Comparison of ENCODE assay signal across 34 mouse cellular contexts in genomic region chr2:118680926-118681325, GRCm38 (mm10). TPM values are rescaled to one million over a fixed set of nuclear protein-coding genes. Genes with fewer than 3 reads are reported as not detected.
"Had no signal": no experiment of that assay in that cellular context is flagged by ENCODE, and none has a peak within 500 bp of the region (broad histone marks: within the 10 kb centered on the region; RNA-seq: fewer than 3 reads in every experiment).

No protein-coding gene starts in this region.

- ATAC-seq: liver, embryonic 12.5 days; liver, postnatal 0 days; midbrain, embryonic 13.5 days; midbrain, embryonic 15.5 days; midbrain, embryonic 16.5 days had no signal

- H3K4me2 ChIP-seq: limb, embryonic 12.5 days; limb, embryonic 13.5 days; limb, embryonic 15.5 days; liver, embryonic 11.5 days; liver, embryonic 12.5 days; liver, embryonic 13.5 days; liver, embryonic 15.5 days; lung, embryonic 14.5 days; lung, embryonic 15.5 days; midbrain, embryonic 11.5 days; midbrain, embryonic 12.5 days; midbrain, embryonic 13.5 days; midbrain, embryonic 15.5 days had no signal

- H3K4me3 ChIP-seq: left cerebral cortex, adult 2 months; limb, embryonic 10.5 days; limb, embryonic 12.5 days; limb, embryonic 13.5 days; limb, embryonic 15.5 days; liver, embryonic 12.5 days; liver, embryonic 13.5 days; liver, embryonic 15.5 days; lung, embryonic 15.5 days; megakaryocyte, embryonic 14.5 days; midbrain, embryonic 10.5 days; midbrain, embryonic 12.5 days; midbrain, embryonic 13.5 days; midbrain, embryonic 15.5 days; myocyte had no signal

- DNase-seq: layer of hippocampus, postnatal 36 days; left cerebral cortex, postnatal 4 days; liver; liver, embryonic 13.5 days; liver, postnatal 0 days; lung, embryonic 14.5 days; lung, postnatal 10 days; lung, postnatal 14 days; lung, postnatal 4 days; midbrain, embryonic 14.5 days had no signal

- H3K27ac ChIP-seq: left cerebral cortex, adult 2 months; limb, embryonic 10.5 days; limb, embryonic 12.5 days; limb, embryonic 13.5 days; limb, embryonic 15.5 days; liver, embryonic 12.5 days; liver, embryonic 13.5 days; liver, embryonic 14.5 days; liver, embryonic 15.5 days; lung, embryonic 15.5 days; macrophage; midbrain, embryonic 10.5 days; midbrain, embryonic 12.5 days; midbrain, embryonic 13.5 days; midbrain, embryonic 15.5 days had no signal

- H3K36me3 ChIP-seq: limb, embryonic 10.5 days; limb, embryonic 12.5 days; limb, embryonic 13.5 days; limb, embryonic 15.5 days; liver, embryonic 12.5 days; liver, embryonic 13.5 days; liver, embryonic 15.5 days; lung, embryonic 15.5 days; midbrain, embryonic 10.5 days; midbrain, embryonic 12.5 days; midbrain, embryonic 13.5 days; midbrain, embryonic 15.5 days had no signal

- H3K9ac ChIP-seq: limb, embryonic 12.5 days; limb, embryonic 13.5 days; limb, embryonic 15.5 days; liver, embryonic 12.5 days; liver, embryonic 13.5 days; liver, embryonic 14.5 days; liver, embryonic 15.5 days; liver, postnatal 0 days; lung, embryonic 14.5 days; lung, embryonic 15.5 days; midbrain, embryonic 12.5 days; midbrain, embryonic 13.5 days; midbrain, embryonic 15.5 days had no signal

- H3K9me3 ChIP-seq: limb, embryonic 10.5 days; limb, embryonic 12.5 days; limb, embryonic 13.5 days; limb, embryonic 15.5 days; liver, embryonic 12.5 days; liver, embryonic 13.5 days; liver, embryonic 15.5 days; lung, embryonic 15.5 days; megakaryocyte, embryonic 14.5 days; midbrain, embryonic 10.5 days; midbrain, embryonic 12.5 days; midbrain, embryonic 13.5 days; midbrain, embryonic 15.5 days had no signal

RNA-seq across cellular contexts. Expression of gene Pak6, which starts 17.8 kb away (rescaled TPM):
- total RNA-seq: liver, adult 2 months; megakaryocyte, adult 5-6 weeks; monocyte, adult 5-6 weeks had no signal
- polyA plus RNA-seq: macrophage had no signal

RNA-seq across cellular contexts. Expression of gene Ankrd63, which starts 22.8 kb away (rescaled TPM):
- total RNA-seq: liver, adult 2 months; monocyte, adult 5-6 weeks had no signal
- polyA plus RNA-seq: limb, embryonic 10.5 days; limb, embryonic 11.5 days; limb, embryonic 12.5 days; liver, adult 2 months; liver, embryonic 11.5 days; liver, embryonic 13.5 days; lung, embryonic 14.5 days; macrophage; midbrain, embryonic 10.5 days; midbrain, embryonic 11.5 days; midbrain, embryonic 12.5 days; midbrain, embryonic 14.5 days; midbrain, embryonic 15.5 days; midbrain, embryonic 16.5 days; midbrain, postnatal 0 days had no signal

RNA-seq across cellular contexts. Expression of gene Plcb2, which starts 47.3 kb away (rescaled TPM):
- polyA plus RNA-seq: myocyte had no signal
